Mouse (Mus musculus): ENCODE results near the gene Soga3.

The Soga3 gene

GRCm38 (mm10) chr10:29208735-29209134 lies 65.1 kb downstream of the Soga3 start:
- DNase-seq (ENCODE audit: low read depth), result no peak

GRCm38 (mm10) chr10:29211453-29211852 lies 67.8 kb downstream of the Soga3 start, which contains the start of gene 9330159F19Rik:
9330159F19Rik (plus strand) TSS chr10:29211606.
- DNase-seq (ENCODE audit: low read depth), result no peak

GRCm38 (mm10) chr10:29213534-29214100 lies 70.0 kb downstream of the Soga3 start:
- no peak for DNase-seq (ENCODE audit: low read depth)

- DNase-seq (ENCODE audit: low read depth), result no peak
Observed at GRCm38 (mm10) chr10:29216957-29217356, 73.3 kb downstream of the Soga3 start.

- DNase-seq (ENCODE audit: low read depth), result no peak
Observed at GRCm38 (mm10) chr10:29217451-29217850, 73.8 kb downstream of the Soga3 start.

GRCm38 (mm10) chr10:29225329-29225728 lies 81.7 kb downstream of the Soga3 start:
- DNase-seq (ENCODE audit: low read depth), result no peak

GRCm38 (mm10) chr10:29231208-29231607 lies 87.6 kb downstream of the Soga3 start:
- no peak for DNase-seq (ENCODE audit: low read depth)
